Mouse (Mus musculus): ENCODE results near the gene Etl4.
A peak's percentile ranks its signal among the peaks of the same experiment; 100 is the strongest.

Gene Etl4

DNA sequence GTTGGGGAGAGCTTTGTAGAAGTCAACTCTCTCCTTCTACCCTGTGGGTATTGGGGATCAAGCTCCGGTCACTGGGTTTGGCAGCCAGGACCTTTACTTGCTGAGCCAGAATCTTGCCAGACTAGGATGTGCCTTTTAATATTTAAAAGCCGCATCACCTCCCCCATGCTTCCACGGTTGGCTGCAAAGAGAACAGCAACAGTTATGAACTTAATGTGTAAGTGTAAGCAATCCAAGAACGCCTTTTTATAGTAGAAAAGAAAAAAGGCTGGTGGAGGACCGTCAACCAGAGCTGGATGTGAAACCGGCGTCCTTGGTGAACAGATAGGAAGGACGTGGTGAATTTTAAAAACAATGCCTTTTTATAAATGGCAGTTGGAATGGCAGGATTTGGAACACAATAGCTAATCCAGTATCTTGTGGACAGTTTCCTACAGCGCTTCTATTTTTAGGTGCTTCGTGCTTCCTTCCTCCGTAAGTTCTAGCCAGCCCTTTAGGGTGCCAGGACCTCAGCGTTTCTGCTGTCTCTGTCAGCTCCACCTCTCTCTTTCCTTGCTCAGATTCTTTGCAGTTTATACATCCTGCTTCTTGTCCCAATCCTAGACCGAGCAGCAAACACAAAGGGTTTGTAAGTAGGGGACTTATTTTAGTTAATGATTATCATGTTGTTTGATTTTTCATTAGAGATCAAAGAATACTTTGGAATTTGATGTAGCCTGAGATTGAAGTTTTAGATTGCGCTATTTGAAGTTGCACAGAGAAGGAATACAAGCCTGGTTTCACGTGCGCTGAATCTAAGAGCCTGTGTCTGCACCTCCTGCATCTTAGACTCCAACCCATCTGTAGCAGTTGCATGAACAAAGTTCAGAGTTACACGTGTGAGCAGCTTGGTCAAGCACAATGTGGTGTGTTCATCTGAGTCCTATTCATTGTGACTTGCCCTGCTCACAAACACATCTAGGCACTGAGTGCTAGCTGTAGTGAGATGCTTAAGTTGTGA lies 535.9 kb downstream of the Etl4 start:
- no peak for DNase-seq

DNA sequence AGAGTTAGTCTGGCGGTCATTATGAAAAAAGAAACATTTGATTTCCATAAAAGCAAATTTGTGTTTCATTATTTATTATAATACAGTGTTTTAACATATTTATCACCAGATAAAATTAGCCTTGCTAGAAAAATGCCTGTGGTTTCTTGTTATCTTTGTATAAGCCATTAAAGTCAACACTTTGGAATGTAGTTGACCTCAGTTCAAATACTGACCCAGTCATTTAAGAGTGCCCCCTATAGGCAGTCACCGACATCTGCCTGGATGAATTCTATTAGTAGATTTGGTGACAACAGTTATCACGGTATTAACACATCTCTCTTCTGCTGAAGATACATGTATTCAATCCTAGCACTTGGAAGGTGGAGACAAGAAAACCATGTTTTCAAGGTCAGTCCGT lies 536.6 kb downstream of the Etl4 start:
- DNase-seq = no peak

- no peak for DNase-seq
These were observed 541.4 kb downstream of the Etl4 start for GRCm38 (mm10) chr2:20450945-20451344.

- DNase-seq = no peak
These were observed 544.1 kb downstream of the Etl4 start for GRCm38 (mm10) chr2:20453506-20454206.

GRCm38 (mm10) chr2:20479199-20479598 lies 569.6 kb downstream of the Etl4 start:
- no peak for DNase-seq

DNA sequence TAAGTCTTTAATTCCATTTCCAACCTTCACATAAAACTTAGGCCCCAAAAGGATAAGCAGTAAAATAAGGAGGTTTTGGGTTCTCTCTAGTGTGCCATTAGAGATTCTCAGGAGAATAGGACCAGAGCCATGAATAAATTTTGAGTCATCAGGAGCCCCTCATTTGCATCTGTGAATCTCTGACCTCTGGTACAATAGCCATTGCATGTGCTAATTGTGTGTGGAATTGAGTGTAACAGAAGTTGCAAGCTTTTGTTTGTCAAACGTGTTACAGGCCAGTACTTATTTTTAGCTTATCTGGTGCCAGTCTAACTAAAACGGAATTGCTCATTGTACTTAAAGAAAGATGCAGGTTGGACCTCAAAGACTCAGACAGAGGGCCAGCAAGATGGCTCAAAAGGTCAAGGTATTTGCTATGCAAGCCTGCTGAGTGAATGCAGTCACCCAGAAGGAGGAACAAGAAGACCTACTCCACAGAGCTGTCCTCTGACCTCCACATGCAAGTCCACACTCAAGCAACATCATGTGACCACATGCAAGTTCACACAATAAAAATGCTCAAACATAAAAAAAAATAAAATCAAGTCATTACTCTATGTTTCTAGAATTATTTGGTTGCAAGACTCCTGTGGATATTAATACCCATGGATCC lies 576.7 kb downstream of the Etl4 start:
- DNase-seq = no peak

DNA sequence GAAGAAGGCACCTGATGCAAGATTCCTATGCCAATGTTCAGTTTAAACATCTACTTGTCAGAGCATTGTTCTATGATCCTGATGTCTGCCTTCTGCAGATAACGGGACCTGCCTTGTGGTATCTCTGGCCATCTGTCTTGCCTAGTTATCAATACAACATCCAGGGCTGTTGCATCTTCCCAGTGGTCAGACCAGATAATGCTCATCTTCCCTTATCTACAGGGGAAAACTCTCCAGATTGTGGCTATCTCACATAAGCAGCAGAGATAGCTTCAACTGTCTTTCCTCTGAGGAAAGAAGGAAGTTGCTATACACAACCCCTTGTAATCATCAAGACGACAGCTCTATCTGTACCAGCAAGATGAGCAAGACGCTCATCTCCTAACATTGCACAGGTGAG lies 579.5 kb downstream of the Etl4 start:
- no peak for DNase-seq

DNA sequence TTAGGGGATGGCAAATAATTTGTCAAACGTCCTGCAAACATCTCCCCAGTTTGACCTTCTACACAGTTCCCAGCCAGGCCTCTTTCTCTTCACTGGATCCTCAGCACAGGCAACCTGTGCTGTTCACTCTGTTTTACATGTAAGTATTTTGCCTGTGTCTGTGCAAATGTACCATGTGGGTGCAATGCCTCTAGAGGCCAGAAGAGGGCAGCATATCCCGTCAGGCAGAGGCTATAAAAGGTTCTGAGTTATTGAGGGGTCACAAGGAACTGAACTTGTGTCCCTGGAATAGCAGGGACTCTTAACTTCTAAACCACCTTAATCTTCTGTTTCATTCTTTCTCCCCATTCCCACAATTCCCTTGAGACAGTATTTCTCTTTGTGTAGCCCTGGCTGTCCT lies 582.5 kb downstream of the Etl4 start:
- peak in 1 of 2 experiments; percentile 9 for DNase-seq

- DNase-seq = no peak
These were observed 584.2 kb downstream of the Etl4 start for GRCm38 (mm10) chr2:20493806-20494205.

GRCm38 (mm10) chr2:20494666-20495065 lies 585.1 kb downstream of the Etl4 start:
- DNase-seq = peak; percentile 81 to 87

DNA sequence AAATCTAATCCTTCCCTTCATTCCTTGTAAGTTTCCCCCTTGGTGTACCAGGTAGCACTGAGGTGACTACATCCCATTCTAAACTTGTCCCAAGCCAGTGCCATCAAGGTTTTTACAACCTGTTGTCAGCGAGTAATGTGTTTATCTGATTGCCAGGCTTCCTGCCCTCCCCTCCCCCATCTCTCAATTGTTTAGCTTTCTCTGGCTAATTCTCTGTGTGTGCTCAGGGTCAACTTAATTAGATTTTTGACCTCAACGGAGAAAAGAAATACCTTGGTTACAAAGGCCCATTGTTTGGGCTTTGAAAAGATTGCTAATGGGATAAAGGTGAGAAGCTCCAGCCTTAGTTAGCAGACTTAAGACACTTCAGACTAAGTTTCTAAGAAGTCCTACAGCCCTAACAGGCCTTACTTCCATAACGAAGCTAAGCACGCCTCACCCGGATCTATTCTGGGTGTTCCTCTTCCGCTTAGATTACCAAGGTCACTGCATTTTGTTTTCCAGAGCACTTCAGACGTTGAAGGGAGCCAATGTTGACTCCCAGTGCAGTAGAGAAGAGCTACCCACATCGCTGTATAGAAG lies 586.7 kb downstream of the Etl4 start:
- DNase-seq = no peak

- no peak for DNase-seq
These were observed 598.5 kb downstream of the Etl4 start for GRCm38 (mm10) chr2:20507832-20508723.

GRCm38 (mm10) chr2:20508724-20509052 lies 599.1 kb downstream of the Etl4 start:
- no peak for DNase-seq

GRCm38 (mm10) chr2:20510061-20510460 lies 600.5 kb downstream of the Etl4 start:
- peak; percentile 58 to 73 for DNase-seq

DNA sequence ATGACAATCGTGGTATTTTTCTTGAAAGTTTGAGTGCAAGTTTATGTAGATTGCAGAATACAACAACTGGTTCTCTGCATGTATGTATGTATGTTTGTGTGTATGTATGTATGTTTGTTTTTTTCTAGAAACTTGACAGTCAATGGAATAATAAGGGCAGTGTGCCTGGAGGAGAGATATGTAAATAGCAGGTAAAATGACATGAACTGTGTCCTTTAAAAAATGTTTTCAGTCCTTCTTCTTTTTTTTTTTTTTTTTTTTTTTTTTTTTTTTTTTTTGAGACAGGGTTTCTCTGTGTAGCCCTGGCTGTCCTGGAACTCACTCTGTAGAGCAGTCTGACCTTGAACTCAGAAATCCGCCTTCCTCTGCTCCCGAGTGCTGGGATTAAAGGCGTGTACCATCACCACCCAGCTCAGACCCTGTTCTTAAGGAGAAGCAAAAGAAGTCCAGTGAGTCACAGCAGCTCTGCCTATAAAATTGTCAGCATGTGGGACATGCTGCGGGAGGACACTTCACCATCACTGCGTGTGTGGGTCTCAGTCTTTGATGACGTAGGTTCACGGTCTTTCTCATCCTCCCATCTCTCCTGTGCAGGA lies 606.8 kb downstream of the Etl4 start:
- no peak for DNase-seq

GRCm38 (mm10) chr2:20517853-20518252 lies 608.3 kb downstream of the Etl4 start:
- DNase-seq = no peak

GRCm38 (mm10) chr2:20518506-20518905 lies 608.9 kb downstream of the Etl4 start:
- no peak for DNase-seq

DNA sequence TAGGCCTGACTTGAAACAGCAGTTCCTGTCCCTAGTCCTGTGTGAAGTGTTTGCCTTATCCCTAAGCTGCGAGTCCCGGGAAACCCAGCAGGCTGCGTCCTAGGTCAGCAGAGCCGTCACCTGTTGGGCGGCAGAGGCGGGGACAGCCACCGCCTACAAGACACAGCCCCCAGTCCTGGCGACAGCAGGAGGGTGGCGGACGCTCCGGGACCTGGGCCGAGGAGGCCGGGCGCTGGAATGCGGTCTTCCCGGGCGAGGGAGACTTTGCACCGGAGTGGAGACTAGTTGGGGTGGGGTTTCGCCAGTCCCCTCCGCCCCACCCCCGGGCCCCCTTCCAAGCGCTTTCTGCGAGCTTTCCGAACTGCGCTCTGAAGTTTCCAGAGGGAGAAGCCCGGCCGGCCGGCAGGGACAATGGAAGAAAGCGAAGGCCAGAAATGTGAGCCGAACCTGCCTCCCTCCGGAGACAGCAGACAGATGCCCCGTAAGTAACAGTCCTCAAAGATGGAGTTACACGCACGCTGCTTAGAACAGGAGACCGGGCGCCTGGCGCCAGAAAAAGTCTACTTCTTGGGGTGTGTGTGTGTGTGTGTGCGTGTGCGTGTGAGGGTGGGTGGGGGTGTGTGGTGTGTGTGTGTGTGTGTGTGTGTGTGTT lies 610.0 kb downstream of the Etl4 start:
- peak; percentile 29 to 46 for DNase-seq

DNA sequence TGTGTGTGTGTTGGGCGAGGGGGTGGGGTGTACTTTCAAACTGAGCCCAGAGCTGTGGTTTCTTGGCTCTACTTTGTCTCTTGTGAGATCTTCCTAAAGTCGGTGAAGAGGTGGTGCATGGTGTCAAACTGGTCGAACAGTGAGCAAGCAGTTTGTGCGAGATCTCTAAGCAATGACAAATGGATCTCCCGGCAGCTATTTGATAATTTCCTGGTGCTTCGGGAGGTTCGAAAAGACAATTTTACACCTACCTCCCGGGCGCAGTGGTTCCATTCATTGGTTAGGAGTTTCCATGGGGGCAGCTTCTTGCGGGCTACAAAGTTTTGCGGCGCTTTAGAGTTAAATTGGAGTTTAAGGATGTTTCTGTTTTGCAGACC lies 610.5 kb downstream of the Etl4 start:
- DNase-seq = no peak

DNA sequence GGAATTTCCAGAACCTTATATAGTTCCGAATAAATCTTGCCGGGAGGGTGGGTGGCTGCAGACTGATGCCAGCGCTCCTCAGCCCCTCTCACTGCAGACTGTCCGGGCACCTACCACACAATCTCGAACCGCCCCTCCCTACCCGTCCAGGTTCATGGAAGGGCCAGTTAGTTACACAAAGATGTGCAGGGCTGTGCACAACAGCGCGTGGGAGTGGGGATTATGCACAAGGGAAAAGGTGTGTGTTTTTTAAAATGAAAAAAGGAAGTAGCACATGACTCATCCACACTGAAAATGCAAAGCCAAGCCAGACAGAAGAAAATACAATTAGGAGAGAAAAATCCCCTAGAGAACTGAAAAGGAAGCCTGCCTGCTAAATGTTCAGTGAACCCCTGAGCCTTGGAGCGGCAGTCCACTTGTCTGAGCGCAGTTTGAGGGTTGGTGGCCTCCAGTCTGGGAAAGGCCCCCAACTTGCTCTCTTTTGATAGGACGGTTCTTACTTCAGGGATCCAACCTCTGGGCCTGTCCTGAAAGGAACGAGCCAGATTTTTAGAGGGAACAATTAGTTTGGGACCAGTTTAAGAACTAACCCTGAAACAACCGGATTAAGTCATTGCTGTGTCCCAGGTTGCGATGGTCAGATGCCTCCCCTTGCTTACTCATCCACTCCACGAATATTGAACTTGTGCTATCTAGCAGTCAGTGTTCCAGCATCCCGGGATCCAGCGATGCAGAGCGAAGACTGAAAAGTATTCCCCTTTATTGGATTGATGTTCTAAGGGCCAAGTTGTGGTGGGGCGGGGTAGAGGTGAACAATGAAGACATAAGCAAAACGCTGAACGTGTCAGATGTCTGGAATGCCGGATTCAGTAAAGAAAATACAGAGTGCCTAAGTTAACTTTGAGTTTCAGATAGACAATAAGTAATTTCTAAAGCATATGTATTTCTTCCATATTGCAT lies 611.3 kb downstream of the Etl4 start:
- no peak for DNase-seq
